Mouse (Mus musculus) C2C12 (cell line): Measurements from ENCODE around the gene Mettl21a. TPM values are rescaled to one million over a fixed set of nuclear protein-coding genes. Genes with fewer than 3 reads are reported as not detected.
"Not testable (repeated sequence)": the region's sequence is repeated elsewhere in the genome, so short reads cannot be mapped to it uniquely, and the experiment has no call there.

Source experiments
- H3K27me3 ChIP-seq: one replicate; pipeline ENCODE4 v1.6.1; 2011; ENCODE audit not compliant: control insufficient read depth, insufficient read depth, insufficient read length
- H3K36me3 ChIP-seq: one replicate; pipeline ENCODE4 v1.6.1; 2011; ENCODE audit not compliant: control insufficient read depth, insufficient read depth
- H3K4me3 ChIP-seq: one replicate; pipeline ENCODE4 v1.5.1; 2011; ENCODE audit warnings: mild to moderate bottlenecking, control low read depth; ENCODE audit not compliant: poor library complexity, insufficient read depth, severe bottlenecking
- H3K79me2 ChIP-seq: one replicate; pipeline ENCODE4 v1.6.1; 2011; ENCODE audit not compliant: control insufficient read depth, insufficient read depth
- H3K79me3 ChIP-seq: one replicate; pipeline ENCODE4 v1.6.1; 2011; ENCODE audit warnings: low read depth, control low read depth
- H3ac ChIP-seq: one replicate; pipeline ENCODE3; 2011; ENCODE audit warnings: low read depth; ENCODE audit not compliant: control insufficient read depth, insufficient read length
- CEBPB ChIP-seq: IDR thresholded peaks from one replicate; pipeline ENCODE4 v1.6.1; 2011; ENCODE audit warnings: low read depth, mild to moderate bottlenecking, control low read depth, moderate library complexity
- CTCF ChIP-seq: IDR thresholded peaks from one replicate; pipeline ENCODE4 v1.5.1; 2011; ENCODE audit not compliant: control insufficient read depth, insufficient read depth, insufficient read length
- FOSL1 ChIP-seq: IDR thresholded peaks from one replicate; pipeline ENCODE4 v1.8.0; 2011; ENCODE audit warnings: mild to moderate bottlenecking, low read length; ENCODE audit not compliant: poor library complexity, insufficient read depth, severe bottlenecking
- MAX ChIP-seq: IDR thresholded peaks from one replicate; pipeline ENCODE4 v1.6.1; 2011; ENCODE audit warnings: mild to moderate bottlenecking, control low read depth
- MYOD1 ChIP-seq: IDR thresholded peaks from one replicate; pipeline ENCODE4 v1.6.1; 2011; ENCODE audit warnings: low read depth; ENCODE audit not compliant: control insufficient read depth, insufficient read length
- MYOG ChIP-seq: IDR thresholded peaks from one replicate; pipeline ENCODE4 v1.6.1; 2011; ENCODE audit not compliant: control insufficient read depth, insufficient read length; ENCODE audit errors: extremely low read depth
- USF1 ChIP-seq: IDR thresholded peaks from one replicate; pipeline ENCODE4 v1.6.1; 2011; ENCODE audit warnings: low read depth, mild to moderate bottlenecking, control low read depth, moderate library complexity
- polyA plus RNA-seq: library from polyadenylated mRNA; unstranded; fragments of >200 nt; fragmentation: generic; extraction: Trizol; gene quantifications from one replicate; pipeline ENCODE4 v1.2.1, GENCODE M21; 2012; ENCODE audit warnings: missing spikeins

Gene Mettl21a
- polyA plus RNA-seq, 1 experiment = 27.9 TPM

GRCm38 (mm10) chr1:64649362-64650124, 32.5 kb upstream of the Mettl21a start:
- Histone ChIP-seq H3K79me2 (no peaks in the 10 kb centered on the region), H3ac (no peak overlapping the region), H3K79me3 (no peaks in the 10 kb centered on the region), H3K4me3 (no peak overlapping the region), H3K36me3 (no peaks in the 10 kb centered on the region), H3K27me3 (no peaks in the 10 kb centered on the region)
- TF ChIP-seq MAX (no peak), CTCF (no peak), MYOD1 (no peak), MYOG (no peak), FOSL1 (no peak), USF1 (no peak), CEBPB (no peak)

DNA sequence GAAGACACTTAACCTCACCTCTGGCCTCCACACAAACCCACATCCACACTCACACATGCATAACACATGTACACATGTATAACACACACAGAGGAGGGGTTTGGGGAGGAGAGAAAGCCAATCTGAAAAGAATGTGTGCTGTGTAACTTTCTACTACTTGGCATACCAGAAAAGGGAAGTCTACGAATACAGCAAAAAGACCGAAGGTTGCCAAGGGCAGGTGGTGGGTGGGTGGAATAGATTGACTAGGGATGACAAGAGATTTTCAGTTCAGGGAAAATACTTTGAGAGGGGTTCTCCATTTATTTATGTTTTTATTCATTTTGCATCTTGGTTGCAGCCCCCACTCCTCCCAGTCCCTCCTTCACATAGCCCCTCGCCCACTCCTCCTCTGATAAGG, 27.5 kb upstream of the Mettl21a start:
- Histone ChIP-seq H3K79me2 (no peaks in the 10 kb centered on the region), H3K4me3 (no peak overlapping the region), H3K79me3 (no peaks in the 10 kb centered on the region), H3ac (no peak overlapping the region), H3K27me3 (no peaks in the 10 kb centered on the region), H3K36me3 (no peaks in the 10 kb centered on the region)
- TF ChIP-seq FOSL1 (no peak), CEBPB (no peak), MYOD1 (no peak), MAX (no peak), MYOG (no peak), USF1 (no peak), CTCF (no peak)

- not testable (repeated sequence) for H3K4me3 ChIP-seq, H3ac ChIP-seq, H3K79me3 ChIP-seq, H3K36me3 ChIP-seq, H3K27me3 ChIP-seq, H3K79me2 ChIP-seq
Measured at GRCm38 (mm10) chr1:64642541-64642940, 25.5 kb upstream of the Mettl21a start.

GRCm38 (mm10) chr1:64641069-64641468, 24.0 kb upstream of the Mettl21a start:
- TF ChIP-seq CTCF (no peak), MYOG (no peak), USF1 (no peak), MYOD1 (no peak), CEBPB (no peak)
- Histone ChIP-seq H3K79me2 (no peaks in the 10 kb centered on the region), H3K36me3 (no peaks in the 10 kb centered on the region), H3K4me3 (no peak overlapping the region), H3K27me3 (no peaks in the 10 kb centered on the region), H3K79me3 (no peaks in the 10 kb centered on the region), H3ac (no peak overlapping the region)

GRCm38 (mm10) chr1:64639279-64639678, 22.2 kb upstream of the Mettl21a start:
- Histone ChIP-seq H3K4me3 (no peak overlapping the region), H3K79me2 (no peaks in the 10 kb centered on the region), H3K79me3 (no peaks in the 10 kb centered on the region), H3ac (no peak overlapping the region), H3K36me3 (no peaks in the 10 kb centered on the region), H3K27me3 (no peaks in the 10 kb centered on the region)
- TF ChIP-seq CEBPB = no peak
- TF ChIP-seq MAX = no peak
- TF ChIP-seq CTCF = no peak
- no peak for TF ChIP-seq MYOD1
- no peak for TF ChIP-seq USF1

- TF ChIP-seq CTCF = no peak
- no peak for TF ChIP-seq FOSL1
- no peak for TF ChIP-seq USF1
- TF ChIP-seq CEBPB = no peak
- TF ChIP-seq MAX = no peak
- no peak for TF ChIP-seq MYOD1
- TF ChIP-seq MYOG = no peak
- Histone ChIP-seq H3K36me3 (no peaks in the 10 kb centered on the region), H3K79me3 (no peaks in the 10 kb centered on the region), H3K27me3 (no peaks in the 10 kb centered on the region), H3K4me3 (no peak overlapping the region), H3K79me2 (no peaks in the 10 kb centered on the region), H3ac (no peak overlapping the region)
Measured at GRCm38 (mm10) chr1:64635624-64636023, 18.6 kb upstream of the Mettl21a start.
